Mouse (Mus musculus) left cerebral cortex, postnatal 4 days (tissue): ENCODE data around the gene Arhgap17. TPM values are rescaled to one million over a fixed set of nuclear protein-coding genes. Genes with fewer than 3 reads are reported as not detected.

Source experiments
- total RNA-seq, 2 experiments: library from RNA; stranded (reverse); gene quantifications; 2 replicates each; pipeline ENCODE4 v1.2.3; 2021

Arhgap17 gene
- total RNA-seq, 2 experiments from 2014 or later = 13.1 to 17.0 TPM

Other genes starting within 250 kb of the Arhgap17 start
- gene Tnrc6a, start 246.0 kb downstream of the Arhgap17 start, total RNA-seq = 10 to 100 TPM; 74.2 to 80.5 TPM
- gene Slc5a11, start 155.1 kb downstream of the Arhgap17 start, total RNA-seq = not detected
- 10 to 100 TPM; 87.9 to 93.3 TPM for gene Lcmt1, start 131 bp downstream of the Arhgap17 start, total RNA-seq
- not detected for gene Aqp8, start 92.4 kb upstream of the Arhgap17 start, total RNA-seq
- 10 to 100 TPM; 34.1 to 36.5 TPM for gene Zkscan2, start 130.5 kb upstream of the Arhgap17 start, total RNA-seq